Mouse (Mus musculus) urinary bladder, adult 2 months (tissue): ENCODE data around the gene Gps2. TPM values are rescaled to one million over a fixed set of nuclear protein-coding genes. Genes with fewer than 3 reads are reported as not detected.
"Not testable (repeated sequence)": the region's sequence is repeated elsewhere in the genome, so short reads cannot be mapped to it uniquely, and the experiment has no call there.

Experiments
- DNase-seq: peaks from one replicate; pipeline ENCODE4 v3.0.0; 2022; ENCODE audit warnings: low spot score
- polyA plus RNA-seq: library from polyadenylated mRNA; depleted of rRNA; stranded (reverse); fragments of >200 nt; gene quantifications from 2 replicates; pipeline ENCODE4 v1.2.3, GENCODE M21; 2012

The Gps2 gene
- polyA plus RNA-seq, 1 experiment = 63.2 TPM

DNA sequence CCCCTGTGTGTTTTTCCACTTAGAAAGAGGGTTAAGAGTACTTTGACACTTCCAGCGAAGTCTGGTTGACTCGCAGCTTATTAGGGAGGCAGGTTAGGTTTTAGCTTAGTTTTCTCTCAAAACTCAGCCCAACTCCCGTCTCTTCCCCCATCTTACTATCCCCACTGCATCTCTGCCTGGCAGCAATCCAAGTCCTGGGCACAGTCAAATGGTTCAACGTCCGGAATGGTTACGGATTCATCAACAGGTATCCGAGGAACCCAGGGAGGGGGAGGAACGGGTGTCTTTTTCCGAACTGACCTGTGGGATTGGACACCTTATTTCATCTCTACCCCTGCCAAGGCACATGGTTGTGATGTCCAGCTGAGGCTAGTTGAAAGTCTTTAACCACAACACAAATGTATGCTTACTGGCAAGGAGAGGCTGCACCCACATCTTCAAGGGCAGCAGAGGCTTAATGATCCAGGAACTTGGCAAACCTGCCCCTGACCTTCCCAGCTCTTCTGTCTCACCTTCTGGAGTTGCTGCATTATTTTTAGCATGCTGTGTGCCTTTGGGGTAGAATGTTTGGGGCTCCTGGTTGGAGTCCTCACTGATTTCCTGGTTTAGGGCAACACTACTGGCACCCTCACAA, 23.1 kb downstream of the Gps2 start:
- no peak for DNase-seq

DNA sequence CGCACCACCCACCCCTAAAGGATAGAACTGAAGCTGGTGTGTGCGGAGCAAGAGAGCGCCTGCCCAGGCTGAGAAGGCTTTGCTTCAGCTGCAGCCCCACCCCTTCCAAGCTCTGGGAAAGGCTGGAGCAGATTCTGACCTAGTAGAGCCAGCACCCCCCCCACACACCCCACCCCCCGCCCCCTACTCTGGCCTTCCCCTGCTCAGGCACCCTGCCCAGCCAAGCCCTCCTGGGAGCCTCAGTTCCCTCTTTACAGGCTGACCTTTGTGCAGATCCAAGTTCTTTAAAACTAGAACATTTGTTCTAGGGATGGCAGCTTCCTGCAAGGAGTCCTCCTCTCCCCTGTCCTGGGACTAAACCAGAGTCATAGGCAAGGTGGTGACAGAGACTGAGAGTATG, 23.7 kb downstream of the Gps2 start:
- DNase-seq = no peak

DNA sequence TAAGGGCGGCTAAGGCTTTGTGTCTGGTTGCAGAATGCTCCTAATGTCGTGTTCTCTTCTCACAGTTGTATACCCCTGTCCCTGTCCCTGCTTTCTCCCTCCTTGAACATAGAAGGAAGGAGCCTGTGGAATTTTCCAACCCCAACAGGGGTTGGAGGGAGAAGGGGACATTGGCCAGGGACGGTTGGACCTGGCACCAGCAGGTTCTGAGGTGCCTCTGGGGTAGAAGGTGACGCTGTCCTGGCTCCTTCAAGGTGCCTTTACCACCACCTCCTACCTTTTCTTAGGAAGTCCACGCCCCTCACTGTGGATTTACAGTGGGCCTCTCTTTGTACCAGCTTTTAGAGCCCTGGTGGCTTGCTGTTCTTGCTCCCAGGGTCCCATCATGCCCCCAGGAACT, 24.1 kb downstream of the Gps2 start:
- DNase-seq = no peak

DNA sequence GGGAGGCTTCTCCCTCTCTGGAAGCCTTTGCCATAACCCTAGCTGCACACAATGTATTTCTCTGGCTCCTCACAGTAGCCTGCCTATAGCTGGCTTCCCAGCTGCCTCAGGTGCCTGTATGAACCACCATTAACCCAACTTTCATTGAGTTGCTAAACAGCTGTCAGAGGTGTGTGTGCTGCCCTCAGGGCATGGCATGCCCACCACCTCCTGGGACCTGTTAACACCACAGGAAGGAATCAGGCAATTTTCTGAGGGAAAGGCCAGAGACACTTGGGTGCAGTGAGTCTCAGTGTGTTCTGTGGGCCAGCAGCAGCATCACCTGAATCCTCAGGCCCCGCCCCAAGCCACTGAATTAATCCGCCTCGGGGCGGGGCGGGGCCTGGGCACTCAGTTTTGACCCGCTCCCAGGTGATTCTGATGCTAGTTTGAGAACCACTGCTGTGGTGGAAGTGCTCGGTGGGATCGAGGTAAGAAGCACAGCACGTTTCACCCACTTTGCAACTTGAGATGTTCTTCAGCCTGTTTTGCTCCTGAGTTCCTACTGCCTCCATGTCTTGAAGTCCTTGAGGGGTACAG, 24.8 kb downstream of the Gps2 start:
- DNase-seq = no peak

DNA sequence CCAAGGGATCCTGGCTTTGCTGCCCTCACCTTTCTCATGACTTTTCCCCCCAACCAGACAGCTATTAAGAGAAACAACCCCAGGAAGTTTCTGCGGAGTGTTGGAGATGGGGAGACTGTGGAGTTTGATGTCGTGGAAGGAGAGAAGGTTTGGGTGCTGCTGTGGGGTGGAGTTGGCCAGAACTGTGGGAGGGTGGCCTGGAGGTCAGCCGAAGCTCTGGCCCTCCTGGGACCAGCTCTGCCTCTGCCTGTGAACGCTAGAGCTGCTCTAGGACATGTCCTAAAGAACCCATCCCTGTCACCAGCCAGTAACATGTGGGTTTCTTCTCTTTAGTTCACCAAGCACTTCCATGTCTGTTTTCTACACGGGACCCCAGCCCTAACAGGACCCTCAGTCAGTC, 25.5 kb downstream of the Gps2 start:
- DNase-seq = no peak

DNA sequence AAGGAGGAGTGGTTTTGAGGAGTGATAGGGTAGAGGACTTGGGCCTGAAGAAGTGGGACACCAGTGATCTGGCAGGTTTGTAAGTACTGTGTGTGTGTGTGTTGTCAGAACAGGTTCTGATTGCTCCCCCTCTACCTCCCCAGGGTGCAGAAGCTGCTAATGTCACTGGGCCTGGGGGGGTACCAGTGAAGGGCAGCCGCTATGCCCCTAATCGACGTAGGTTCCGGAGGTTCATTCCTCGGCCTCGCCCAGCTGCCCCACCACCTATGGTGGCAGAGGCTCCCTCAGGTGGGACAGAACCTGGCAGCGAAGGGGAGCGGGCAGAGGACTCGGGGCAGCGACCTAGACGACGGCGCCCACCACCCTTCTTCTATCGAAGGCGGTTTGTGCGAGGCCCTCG, 26.0 kb downstream of the Gps2 start:
- no peak for DNase-seq

DNA sequence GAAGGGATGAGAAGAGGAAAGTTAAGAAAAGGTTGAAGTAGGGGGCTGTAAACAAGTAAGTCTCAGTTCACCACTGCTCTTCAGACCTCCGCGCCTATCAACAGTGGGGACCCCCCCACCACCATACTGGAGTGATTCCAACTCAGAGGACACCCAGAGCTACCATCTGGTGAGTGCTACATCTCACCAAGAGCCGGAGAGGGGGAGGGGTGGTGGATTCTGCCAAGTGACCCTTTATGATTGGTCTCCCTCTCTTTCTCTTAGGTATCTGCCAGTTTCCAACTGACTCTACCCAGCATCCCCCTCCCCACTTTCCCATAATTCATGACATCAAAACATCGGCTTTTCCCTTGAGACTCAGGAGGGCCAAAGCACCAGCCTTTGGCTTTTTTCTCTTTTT, 27.3 kb downstream of the Gps2 start:
- DNase-seq = no peak

DNA sequence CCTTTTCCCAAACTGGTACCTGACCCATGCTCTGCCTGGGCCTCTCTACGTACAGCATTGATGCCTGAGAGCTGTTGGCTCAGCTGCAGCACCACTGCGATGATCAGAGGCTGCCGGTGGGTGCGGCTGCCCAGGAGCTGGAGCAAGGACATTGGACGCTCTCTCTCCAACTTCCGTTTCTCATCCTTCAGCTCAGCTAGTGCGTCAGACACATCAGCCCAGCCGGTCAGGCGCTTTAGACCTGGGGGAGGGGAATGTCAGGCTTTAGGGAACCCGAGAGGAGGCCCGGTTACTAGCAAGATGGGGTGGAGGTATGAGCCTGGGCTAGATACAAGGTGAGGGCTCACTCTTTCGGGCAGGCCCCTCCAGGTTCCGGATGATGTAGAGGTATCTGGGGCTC, 31.5 kb downstream of the Gps2 start:
- no peak for DNase-seq

DNA sequence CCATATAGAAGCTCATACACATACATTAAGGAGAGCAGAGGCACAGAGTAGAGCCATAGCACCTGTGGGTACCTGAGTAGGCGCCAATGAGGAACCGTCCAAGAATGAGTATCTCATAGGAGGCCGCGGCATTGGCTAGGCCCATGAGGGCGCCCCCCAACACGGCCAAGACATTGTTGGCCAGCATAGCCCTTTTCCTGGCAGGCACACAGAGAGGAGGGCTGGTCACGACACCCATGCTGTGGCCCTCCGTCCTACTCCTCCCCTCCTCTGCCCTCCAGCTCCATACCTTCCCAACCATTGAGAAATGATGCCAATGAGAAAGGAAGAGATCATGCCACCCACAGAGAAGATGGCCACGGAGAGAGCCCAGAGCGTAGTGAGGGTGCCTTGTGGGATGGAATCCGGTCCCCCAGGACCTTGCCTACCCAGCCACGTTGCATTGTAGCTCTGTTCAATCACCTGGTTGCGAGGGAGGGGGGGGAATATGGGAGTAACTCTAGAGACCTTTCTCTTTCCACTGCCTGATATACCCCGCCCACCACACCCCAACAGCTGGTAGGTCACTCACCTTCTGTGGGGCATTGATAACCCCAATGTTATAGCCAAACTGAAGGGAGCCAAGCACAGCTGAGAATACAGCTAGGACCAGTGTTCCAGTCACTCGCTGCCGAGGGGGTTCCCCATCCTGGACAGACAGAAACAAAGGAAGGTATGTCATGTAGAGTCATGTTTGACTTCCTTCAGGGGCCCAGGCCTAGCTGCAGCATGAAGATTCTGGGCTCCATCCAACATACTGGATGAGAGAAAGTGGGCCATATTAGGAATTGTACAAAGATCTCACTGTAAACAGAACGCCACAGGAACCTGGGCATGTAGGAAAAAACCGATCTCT, 32.6 kb downstream of the Gps2 start:
- no peak for DNase-seq

DNA sequence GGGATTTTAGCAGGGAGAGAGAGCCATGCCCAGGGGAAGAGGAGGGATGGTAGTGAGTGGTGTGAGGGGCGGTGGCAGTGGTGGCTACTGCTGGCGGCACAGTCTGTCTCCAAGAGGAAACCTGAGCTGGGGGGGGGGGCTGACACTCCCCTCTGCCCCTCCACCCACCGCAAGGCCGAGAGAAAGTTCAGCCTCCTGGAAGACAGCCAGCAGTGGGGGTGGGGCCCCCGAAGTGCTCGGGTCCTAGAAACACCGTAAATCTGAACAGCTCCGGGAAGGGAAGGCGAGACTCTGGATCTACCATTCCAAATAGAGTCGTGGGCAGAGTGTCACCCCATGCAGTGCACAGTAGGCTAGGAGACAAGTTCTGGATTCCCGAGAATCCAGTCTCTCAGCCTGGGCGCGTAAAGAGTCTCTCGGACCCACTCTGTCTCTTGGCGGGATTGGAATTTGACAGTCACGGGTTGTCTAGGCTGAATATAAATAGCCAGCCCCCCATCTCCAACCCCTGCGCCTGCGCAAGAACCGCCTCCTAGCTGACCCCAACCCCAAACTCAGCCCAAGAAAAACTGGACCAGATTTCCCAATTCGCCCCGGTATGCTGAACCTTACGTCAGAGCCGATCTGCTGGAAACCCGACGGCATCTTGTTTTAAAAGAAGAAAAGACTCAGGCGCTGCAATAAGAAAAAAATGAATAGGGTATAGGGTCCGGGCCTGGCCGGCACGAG, 33.8 kb downstream of the Gps2 start:
- no peak for DNase-seq

DNA sequence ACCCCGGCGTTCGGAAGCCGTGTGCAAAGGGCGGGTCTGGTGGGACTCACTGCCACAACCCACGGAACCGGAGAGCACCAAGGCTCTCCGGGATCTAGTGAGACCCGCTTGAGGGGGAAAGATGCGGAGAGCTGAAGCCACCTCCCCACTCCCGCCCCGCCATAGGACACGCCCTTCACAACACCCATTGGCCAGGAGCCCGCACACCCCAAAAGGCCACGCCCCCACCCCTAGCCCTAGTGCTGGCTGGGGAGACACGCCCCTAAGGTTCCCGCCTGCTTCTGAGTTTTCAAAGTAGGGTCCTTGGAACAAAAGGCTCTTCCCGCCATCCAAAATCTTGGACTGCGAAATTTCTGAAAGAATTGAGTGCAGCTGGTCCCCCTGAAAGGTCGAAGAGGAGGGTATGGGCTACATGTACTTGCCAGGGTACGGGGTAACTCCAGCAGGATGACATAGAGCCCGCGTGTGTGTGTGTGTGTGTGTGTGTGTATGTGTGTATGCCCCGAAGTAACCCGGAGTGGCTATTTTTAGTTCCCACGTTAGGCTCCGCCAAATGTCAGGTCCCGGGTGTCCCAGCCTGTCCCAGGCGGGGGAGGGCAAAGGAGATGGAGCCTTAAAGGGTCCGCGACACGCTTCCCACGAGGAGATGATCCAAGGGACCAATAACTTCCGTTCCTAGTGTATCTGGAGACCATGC, 34.5 kb downstream of the Gps2 start, which contains the start of gene Slc2a4:
Slc2a4 (minus strand) TSS at position 123 of the 697 bp plus-strand sequence.
- peak; percentile 73 for DNase-seq

DNA sequence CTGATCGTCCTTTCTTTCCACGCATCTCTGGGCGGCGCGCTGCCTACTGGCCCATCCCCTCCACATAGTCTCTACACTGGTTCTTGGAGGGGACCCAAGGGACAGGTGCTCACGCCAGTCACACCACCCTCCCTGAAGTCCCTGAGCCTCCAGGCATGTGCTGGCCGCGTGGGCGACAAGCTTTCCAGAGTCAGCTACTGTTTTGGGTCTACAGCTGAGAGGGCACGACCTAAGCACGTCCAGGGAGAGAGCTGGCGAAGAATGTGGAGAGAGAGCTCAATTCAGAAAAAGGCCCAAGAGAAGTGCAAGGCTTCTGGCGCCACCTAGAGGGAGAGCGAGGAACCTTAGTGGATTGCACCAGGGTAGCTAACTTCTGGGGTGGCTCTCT, 35.1 kb downstream of the Gps2 start:
- DNase-seq = peak; percentile 73

DNA sequence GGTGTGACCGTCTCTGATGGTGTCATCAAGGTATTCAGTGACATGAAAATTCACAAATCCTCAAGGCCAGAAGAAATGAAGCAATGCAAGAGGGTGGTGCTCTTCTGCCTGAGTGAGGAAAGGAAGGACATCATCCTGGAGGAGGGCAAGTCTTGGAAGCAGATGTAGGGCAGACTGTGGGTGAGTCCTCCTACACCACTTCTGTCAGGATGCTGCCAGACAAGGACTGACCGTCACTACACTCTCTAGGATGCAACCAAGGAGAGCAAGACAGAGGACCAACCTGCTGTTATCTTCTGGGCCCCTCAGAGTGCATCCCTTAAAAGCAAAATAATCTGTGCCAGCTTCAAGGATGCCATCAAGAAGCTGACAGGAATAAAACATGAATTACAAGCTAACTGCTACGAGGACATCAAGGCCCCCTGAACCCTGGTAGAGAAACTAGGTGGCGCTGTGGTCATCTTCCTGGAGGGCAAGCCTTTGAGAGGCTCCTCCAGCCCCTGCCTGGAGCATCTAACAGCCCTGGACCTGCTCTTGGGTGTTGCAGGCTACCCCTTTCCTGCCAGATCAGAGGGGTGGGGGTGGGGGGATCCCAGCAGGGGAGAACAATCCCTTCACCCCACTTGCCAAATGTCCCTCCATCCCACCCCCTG, 37.2 kb downstream of the Gps2 start:
- DNase-seq = no peak

DNA sequence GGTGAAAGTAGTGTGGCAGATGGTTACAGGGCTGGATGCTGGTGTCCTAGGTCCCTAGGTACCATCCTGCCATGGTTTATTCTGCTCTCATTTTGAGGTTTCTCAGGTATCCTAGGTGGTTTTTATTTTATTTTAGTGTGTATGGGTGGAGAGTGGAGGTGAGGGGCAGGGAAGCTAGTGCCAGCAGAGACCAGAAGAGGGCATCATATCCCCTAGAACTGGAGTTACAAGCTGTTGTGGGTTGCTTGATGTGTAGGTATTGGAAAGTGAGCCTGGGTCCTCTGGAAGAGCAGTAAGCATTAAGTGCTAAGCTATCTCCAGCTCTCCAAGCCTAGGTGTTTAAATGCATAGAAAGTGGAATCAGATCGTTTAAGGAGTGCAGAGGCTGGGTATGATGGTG, 38.6 kb downstream of the Gps2 start:
- DNase-seq = no peak

DNA sequence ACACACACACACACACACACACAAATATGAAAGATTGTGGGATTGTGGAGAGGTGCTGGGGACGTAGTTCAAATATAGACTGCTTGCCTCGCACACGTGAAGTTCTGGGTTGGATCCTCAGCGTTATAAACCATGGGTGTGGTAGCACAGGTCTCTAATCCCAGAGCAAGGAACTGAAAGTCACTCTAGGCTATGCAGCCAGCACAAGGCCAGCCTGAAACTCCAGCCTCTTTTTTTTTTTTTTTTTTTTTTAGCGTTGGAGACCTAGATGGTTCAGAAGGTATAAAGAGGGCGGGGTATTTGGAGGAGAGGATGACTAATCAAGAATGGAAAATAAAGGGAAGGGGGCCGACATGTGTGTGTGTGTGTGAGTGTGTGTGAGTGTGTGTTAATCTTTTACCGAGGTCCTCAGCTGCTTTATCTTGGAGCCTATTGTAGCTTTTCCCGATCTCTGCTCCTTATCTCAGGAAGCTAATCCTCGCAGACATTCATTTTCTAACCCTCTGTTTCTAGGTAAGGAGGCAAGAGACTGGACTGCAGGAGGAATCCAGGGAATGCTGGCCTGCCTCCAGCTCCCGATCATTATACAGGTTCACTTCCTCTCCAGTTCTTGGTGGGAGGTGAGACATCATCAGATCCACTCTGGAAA, 39.7 kb downstream of the Gps2 start:
- no peak for DNase-seq

DNA sequence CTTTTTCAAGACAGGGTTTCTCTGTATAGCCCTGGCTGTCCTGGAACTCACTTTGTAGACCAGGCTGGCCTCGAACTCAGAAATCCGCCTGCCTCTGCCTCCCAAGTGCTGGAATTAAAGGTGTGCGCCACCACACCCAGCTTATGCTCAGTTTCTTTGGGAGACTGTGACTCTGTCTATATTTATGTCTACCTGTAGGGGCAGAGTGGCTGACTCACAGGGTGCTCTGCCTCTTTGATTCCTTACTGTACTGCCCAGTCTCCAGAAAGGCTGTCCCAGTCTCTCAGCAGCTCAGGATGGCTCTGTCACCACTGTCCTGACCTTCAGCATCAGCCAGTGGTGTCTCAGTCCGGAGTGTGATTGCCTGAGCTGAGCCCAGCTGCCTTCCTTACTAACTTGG, 41.9 kb downstream of the Gps2 start:
- DNase-seq = not testable (repeated sequence)

DNA sequence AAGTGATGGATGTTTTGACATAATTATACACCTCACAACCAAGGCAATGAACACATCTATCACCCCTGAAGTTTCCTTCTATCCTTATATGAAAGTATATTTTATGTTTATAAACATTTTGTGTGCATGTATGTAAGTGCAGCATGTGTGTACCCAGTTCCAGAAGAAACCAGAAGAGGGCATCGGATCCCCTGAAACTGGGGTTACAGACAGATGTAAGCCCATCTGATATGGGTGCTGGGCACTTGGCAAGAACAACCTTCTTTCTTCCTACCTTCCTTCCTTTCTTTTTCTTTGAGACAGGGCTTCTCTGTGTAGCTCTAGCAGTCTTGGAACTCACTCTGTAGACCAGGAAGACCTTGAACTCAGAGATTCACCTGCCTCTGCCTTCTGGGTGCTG, 42.5 kb downstream of the Gps2 start:
- DNase-seq = no peak

DNA sequence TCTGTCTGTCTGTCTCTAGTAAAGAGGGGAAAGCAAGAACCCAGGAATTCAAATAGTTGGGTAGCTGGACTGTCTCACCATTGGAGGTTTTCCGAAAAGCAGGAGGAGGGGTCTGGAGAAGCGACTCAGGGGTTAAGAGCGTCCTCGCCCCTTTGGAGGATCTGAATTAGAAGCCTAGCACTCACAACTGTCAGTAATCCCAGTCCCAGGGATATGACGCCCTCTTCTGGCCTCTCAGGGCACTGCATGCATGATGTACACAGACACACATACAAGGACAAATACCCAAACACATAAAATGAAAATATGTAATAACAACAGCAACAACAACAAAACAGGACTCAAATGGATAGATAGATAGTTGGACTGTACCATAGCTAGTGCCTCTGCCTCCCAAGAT, 46.9 kb downstream of the Gps2 start:
- no peak for DNase-seq

DNA sequence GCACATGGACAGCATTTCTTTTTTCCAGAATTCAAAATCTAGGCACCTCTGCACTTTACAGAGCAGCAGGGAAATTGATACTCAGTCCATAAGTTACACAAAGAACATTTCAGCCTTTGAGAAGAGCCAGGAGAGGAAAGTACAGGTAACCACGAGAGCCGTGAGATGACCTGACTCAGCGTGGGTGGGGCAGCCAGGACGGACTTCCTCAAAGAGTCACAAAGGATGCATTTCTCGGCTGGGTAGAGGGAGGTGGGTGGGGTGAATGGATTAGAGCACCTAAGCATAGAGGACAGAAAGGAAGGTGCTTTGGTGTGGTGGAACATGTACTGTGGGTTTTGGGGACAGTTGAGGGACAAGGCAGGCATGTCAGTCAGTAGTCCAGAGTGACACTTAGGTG, 48.2 kb downstream of the Gps2 start:
- DNase-seq = no peak

DNA sequence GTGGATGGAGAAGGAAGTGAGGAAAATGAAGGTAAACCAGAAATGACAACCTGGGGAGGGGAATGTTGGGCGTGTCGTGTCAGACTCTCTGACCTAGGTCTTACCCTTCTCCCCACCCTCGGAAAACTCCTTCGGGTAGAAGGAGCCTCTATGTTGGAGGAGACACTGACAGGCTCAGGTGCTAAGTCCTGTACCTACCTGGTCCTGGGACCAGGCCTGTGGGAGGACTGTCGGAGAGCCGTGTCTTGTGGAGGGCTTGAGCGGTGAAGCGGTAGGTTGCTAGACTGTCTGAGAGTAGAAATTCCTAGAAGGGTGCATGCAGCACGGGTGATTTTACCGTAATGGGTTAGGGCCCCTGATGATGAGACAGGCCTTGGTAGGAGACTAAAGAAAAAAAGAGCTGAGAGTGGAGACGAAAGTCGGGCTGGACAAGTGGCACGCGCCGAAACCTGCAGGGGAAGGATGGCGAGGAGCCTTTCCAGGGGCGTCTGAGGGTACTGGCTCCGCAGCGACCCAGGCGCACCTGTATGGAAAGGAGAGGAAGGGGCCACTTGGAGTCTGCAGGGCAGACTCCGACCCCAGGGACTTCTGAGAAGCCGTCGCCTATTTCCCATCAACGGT, 51.1 kb downstream of the Gps2 start, which contains the start of gene Cldn7:
Cldn7 (plus strand) TSS at position 130 of the 621 bp plus-strand sequence.
- no peak for DNase-seq
